Mouse (Mus musculus): Measurements from ENCODE around the gene Serpina1e.

GRCm38 (mm10) chr12:104002569-104003237, 43.9 kb upstream of the Serpina1e start:
- TF ChIP-seq CTCF (IDR thresholded peaks at IDR 0.05) (no peak), EP300 (IDR thresholded peaks at IDR 0.05) (peak; percentile 53)

All from lung, postnatal 0 days (tissue).